Mouse (Mus musculus): ENCODE measurements around the gene Tph2.
A peak's percentile ranks its signal among the peaks of the same experiment; 100 is the strongest.

The Tph2 gene

DNA sequence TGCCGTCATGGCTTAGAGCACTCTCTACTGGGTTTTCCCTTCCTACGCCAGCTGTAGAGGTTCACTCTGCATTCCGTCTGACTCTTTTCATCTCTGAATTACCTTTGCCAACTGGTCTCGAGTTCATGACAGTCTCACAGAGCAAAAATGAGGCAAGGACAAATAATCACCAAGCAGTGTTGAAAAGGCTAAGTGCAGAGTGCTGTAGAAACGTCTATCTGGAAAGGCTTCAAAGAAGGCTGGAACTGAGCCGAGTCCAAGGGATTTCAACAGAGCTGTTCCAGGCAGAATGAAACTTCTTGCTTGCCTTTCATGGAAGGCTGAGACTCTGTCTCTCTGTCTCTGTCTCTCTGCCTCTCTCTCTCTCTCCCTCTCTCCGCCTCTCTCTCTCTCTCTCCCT is 47.8 kb downstream of the Tph2 start:
- no peak for DNase-seq (ENCODE audit: low spot score in 2 of 2)

DNA sequence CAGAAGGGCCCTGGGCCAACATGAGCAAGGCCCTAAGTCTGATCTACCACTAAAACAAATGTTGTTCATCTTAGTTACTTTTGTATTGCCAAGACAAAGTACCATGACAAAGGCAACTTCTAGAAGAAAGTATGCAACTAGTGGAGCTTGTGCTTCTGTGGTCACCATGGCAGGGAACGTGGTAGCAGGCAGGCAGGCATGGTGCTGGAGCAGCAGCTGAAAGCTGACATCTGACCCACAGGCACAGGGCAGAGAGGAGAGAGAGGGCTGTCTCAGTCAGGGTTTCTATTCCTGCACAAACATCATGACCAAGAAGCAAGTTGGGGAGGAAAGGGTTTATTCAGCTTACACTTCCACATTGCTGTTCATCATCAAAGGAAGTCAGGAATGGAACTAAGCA is 56.9 kb downstream of the Tph2 start:
- no peak for DNase-seq (ENCODE audit: low spot score in 2 of 2)

DNA sequence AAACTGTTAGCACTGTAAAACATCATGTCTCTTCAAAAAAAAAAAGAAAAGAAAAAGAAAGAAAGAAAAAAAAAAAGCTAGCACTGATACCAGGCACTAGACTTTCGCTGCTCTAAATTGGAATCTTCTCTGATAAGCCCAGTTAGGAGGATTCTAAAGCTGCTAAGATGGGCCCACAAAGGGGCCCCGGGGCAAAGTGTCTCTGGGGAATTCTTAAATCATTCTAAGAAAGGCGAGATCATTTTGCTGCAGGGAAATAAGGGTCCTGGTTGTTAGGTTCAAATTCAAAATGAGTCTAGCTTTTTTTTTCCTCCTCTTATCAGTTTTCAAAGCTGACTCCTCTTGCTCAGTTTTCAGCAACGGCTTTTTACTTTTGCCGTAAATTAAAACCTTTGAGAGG is 59.3 kb downstream of the Tph2 start:
- DNase-seq (ENCODE audit: low spot score in 2 of 2) = no peak

DNA sequence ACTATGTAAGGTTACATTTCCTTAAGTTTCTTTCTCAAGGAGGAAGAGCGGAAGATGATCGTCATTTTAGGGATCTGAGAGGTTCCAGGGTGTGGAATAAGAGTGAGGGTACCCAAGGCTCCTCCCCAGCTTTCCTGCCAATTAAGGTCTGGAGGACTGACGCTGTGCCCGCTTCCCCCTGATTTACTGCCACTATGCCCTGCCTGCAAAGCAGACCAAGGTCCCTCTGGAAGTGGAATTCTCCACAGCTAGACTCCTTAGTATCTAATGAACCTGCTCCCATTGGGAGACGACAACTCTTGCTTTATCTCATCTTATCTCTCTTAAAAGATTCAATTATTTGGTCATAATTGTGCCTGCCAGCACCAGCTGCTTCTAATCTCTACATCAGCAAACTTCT is 59.8 kb downstream of the Tph2 start:
- no peak for DNase-seq (ENCODE audit: low spot score in 2 of 2)

DNA sequence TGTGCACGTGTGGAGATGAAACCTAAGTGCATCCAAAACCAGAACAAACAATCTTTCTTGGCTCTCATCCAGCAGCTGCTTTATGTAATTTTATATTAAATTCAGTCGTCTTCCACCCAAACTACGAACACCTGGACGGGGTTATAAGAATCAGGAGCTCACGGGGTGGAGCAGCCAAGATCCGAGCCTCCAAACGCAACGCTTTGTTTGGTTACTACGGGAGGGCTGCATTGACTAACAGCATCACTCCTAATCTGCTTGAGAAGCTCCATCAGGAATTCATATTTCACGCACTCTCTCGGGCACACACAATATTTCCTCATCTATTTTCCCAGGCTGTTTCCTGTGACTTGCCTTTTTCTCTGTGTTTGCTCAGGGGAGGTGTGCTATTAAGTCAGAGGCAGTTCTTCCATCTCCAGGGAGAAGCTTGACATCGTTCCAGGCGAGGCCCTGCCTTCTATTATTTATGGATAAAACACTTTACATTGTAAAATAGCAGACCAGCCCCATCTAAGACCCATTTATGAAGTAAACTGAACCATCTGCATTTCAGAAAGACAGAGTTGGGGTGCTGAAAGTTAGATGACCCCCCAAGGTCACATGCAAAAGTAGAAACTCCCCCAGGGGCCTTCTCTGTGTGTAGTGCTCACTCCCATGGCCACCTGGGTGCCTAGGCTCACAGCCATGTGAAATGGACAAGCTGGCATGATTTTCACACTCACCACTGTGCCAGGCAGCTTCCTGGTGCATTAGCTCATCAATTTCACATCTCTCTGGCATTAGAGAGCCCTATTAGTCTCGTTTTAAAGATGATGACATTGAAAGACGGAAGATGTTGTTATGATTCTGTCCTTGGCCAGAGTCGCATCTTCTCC is 76.9 kb downstream of the Tph2 start:
- DNase-seq (ENCODE audit: low spot score in 2 of 2) = no peak

DNA sequence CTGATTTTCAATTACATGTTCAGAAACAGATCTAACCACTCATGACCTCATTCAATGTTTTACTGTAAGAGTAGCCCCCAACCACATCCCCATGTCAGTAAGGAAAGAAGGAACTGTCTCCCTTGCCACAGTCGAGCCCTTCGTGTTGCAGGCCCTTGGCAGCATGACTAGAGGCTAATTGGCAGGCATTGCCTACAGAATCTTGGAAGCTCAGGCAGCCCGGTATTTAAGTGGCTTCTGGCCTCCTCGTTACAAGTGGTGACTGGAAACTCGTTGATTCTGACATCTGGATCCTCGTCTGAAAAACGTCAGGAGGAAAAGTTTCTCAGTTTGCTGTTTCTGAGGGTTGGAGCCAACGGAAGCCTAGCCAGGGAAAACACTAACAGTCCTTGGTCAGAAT is 80.6 kb downstream of the Tph2 start:
- no peak for DNase-seq (ENCODE audit: low spot score in 2 of 2)

DNA sequence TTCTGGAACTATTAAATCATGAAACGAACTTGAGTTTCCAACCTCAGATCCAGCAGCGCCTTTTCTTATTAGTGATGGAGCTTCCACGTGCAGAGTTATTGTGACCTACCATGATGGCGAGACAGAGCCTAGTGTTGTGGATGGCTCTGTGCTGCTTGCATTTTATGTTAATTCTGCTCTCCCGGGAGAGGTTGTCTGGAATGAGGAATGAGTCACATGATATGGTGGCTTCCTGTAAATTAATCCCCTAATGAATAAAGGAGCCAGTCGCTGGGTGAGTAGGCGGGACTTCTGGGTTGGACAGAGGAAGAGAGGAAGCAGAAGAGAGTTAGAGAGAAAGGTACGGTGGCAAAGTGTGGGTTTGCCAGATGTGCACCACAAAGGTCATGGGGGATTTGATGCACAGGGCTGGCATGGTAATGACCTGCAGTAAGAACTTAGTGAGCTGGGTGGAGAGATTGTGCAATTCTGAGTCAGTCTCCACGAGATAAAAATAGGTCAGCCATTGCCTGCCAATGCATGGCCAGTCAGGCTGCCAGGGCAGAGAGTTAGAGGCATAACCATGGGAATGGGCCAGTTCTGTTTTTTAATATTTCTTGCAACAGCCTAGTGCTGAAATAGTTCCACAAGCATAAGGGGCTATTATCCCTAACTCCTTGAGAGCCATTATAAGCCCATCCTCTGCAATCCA is 84.8 kb downstream of the Tph2 start:
- DNase-seq (ENCODE audit: low spot score in 2 of 2) = no peak

DNA sequence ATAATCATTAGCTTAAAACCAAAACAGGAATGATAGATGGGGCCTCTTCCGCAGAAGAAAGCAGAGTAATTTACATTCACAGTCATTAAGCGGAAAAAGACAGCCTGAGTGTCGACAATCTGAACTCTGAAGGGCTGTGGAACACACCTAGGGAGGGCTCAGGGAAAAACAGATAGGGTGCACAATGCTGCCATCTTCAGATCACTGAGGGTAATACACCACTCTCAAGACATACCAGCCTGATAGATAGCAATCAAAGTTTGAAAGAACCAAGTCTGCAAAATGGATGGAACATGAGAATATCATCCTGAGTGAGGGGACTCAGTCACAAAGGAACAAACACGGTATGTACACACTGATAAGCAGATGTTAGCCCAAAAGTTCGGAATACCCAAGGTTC is 87.7 kb downstream of the Tph2 start:
- DNase-seq (ENCODE audit: low spot score in 2 of 2) = peak; percentile 79 to 80

DNA sequence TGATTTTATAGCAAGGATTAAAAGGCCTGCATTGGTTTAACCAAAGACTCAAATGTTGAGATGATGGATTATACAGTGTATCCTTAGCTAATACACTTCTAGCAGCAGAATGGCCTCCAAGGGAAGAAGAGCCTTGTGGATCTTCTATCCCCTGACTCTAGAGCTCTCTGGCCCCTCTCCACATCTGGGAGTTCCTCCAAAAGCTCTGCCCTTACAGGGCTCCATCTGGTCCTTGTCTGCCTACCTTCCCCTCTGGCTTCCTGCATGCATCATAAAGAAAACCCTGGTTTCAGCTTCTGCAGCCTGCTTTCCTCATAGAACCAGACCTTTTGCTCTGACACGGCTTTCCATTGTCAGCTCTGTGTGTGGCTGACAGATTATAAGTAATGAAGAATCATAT is 88.6 kb downstream of the Tph2 start:
- no peak for DNase-seq (ENCODE audit: low spot score in 2 of 2)

DNA sequence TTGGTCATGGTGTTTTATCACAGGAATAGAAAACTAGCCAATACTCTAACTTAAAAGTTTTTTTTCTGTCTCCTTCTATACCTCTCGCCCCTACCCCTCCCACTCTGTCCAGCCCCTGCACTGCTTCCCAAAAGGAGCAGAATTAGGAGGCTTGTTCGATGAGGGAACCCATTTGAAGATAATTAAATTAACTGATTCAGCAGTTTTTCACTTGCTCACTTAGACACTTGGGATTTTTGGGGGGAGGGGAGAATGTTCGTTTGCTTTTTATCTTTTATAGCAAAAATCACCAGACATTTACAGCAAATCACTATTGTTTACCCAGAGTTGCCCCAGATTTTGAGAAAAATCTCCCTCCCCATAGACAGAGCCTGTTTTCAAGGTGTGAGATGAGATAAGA is 106.6 kb downstream of the Tph2 start:
- DNase-seq (ENCODE audit: low spot score in 2 of 2) = no peak

DNA sequence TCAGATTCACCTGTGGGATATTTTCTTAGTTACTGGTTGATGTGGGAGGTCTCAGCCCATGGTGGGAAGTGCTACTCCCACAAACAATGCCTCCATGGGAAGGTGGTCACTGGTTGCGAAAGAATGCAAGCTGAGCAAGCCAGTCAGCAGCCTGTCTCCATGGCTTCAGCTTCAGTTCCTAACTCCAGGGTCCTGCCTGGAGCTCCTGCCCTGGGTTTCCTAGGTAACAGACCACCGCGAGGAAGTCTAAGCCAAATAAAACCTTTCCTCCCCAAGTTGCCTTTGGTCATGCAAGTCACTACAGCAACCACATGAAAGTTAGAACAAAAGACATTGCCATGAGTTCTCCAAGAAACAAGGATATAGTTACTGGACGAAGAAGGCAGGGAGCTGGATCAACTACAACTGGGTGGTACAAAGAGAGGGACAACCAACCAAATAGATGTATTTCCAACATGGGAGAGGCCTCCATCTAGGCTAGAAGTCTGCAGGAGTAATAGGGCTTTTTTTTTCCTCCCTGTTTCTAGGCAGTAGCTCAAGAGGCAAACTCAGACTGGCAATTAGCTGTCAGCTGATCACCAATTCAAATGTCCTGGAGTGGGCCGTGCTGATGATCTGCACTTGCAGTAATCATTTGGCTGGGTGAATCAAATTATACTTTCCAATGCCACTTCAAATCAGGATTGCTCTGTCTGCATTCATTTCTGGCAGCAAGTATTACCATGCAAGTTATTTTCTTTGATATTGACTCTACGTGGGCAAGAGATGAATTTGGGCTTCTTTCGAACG is 115.5 kb downstream of the Tph2 start:
- no peak for DNase-seq (ENCODE audit: low spot score in 2 of 2)

DNA sequence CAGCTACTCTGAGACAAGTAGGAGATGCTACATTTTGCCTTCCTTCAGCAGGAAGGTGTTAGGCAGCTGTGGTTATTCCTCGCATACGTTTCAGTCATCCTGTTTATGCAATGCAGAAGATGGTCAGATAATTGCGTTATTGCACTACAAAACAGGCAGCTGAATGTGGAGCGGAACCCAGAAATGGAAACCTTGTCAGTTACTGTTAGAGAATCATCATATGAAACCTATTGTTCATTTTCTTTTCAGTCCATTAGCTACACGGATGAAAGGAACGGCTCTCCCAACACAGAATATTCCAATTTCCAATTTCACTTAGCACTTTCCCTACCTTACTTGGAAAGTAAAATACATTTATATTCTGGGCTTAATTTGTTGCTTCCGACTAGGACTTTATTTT is 120.9 kb downstream of the Tph2 start:
- no peak for DNase-seq (ENCODE audit: low spot score in 2 of 2)

DNA sequence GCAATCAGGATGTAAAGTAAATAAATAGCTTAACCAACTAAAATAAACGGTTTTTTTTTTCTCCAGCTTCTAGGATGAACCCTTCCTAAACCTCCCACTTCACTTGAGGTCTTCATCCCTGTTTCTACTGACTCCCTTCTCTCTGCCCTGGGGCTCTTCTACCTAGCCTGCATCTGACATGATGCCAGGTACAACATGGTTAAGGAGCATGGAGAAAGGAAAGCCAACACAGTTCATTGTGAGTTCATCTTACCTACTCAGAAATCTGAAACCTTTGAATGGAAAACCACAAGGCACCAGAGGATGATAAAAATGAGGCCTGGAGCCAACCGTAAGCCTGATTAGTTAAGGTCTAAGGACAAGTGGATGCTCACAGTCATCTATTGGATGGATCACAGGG is 123.3 kb downstream of the Tph2 start:
- DNase-seq (ENCODE audit: low spot score in 2 of 2) = no peak

DNA sequence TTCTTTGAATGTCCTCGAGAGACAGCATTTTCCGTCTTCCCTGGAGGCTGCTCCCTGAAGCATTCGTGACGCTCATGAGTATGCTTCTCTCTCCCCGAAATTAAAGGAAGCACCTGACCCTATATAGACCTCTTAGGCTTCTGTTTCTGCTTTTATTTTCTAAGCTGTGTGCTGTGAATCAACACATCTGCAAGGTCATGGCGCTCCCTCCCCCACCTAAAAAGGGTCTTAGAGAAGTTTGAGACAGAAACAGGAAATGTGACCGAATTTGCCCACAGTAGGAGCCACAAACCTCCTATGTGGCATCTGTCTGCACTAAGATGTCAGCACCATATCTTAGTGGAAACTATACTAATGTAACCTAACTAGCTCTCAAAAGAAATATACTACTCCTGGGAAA is 124.1 kb downstream of the Tph2 start:
- no peak for DNase-seq (ENCODE audit: low spot score in 2 of 2)

DNA sequence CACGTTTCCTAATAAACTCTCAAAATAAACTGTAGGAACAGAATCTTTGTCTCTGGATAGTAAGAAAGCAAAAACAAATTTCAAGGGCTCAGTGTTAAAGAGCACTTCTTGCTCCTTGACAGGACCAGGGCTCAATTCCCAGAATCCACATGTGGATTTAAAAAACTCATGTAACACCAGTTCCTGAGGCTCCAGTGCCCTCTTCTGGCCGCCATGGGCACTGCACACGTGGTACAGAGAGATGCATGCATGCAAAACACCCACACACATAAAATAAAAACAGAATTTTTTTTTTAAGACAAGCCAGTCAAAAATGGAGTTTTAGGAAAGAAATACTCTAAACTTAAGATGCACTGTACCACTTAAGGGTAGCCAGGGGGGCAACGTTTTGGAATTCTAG is 133.2 kb downstream of the Tph2 start:
- DNase-seq (ENCODE audit: low spot score in 2 of 2) = no peak

DNA sequence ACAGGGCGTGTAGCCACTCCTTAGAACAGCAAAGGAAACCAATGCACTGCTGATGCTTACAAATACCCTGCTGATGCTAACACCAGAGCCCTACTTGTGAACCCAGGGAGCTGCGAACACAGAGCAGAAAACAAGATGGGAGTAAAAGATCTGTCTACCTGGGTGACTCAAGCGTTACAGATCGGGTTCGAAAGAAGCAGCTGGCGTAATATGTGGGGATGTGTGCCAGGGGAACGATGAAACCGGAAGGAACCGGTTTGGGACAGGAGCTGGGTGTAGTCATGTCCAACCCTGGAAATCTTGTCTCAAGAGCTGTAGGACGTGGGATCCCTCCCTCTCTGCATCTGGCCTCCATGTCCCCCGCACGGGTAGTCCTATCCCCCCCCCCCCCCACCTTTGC is 134.1 kb downstream of the Tph2 start:
- DNase-seq (ENCODE audit: low spot score in 2 of 2) = no peak

DNA sequence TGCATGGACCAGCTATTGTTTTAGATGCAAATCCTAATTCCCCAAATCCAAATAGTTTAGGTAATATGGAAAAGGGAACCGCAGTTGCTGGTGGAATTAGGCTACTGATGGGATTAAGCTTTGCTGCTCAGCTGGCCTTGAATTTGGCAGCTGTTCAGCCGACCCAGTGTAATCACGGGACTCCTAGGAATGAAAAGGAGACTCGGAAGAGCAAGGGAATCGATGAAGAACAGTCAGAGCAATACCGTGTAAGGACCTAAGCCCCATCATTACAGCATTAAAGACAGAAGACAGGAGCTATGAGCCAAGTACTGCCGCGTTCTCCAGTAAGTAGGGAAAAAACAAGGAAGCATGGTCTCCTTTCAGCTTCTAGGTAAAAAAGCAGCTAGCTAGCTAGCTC is 134.6 kb downstream of the Tph2 start:
- DNase-seq (ENCODE audit: low spot score in 2 of 2) = no peak

DNA sequence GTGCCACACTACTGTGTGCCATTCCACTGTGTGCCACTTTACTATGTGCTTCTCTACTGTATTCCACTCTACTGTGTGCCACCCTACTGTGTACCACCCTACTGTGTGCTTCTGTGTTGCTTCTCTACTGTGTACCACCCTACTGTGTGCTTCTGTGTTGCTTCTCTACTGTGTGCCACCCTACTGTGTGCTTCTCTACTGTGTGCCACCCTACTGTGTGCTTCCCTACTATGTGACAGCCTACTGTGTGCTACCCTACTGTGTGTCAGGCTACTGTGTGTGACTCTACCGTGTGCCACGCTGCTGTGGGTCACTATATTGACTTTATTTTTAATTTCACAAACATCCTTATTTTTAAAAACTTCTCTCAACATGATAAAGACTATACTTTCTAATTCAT is 136.3 kb downstream of the Tph2 start:
- DNase-seq (ENCODE audit: low spot score in 2 of 2) = no peak

DNA sequence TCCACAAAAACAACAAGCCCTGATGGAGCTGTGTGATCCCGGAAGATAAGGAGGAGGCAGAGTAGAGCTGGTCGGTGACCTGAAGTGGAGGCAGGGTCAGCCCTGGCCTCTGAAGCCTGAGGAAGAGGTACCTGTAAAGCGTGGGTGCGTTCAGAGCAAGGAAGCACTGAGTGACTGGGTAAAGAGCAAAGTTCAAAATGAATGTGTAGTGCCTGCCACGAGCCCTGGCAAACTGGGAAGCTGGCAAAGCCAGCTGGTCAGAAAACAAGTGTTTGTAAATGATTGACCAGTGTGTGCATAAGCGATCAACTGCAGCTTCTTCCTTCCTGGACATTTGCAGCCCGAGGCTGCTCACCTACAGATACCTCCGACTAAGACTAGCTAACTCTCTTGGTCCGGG is 149.1 kb downstream of the Tph2 start:
- DNase-seq (ENCODE audit: low spot score in 2 of 2) = no peak

Data from right cerebral cortex, adult 2 months (tissue).